Mouse (Mus musculus) gastrocnemius, postnatal 10 days (tissue): ENCODE results near the gene Gipc1. TPM values are rescaled to one million over a fixed set of nuclear protein-coding genes. Genes with fewer than 3 reads are reported as not detected.
A peak's percentile ranks its signal among the peaks of the same experiment; 100 is the strongest.

Source experiments
- DNase-seq: peaks from one replicate; pipeline ENCODE4 v3.0.0; 2021; ENCODE audit warnings: mixed read lengths
- total RNA-seq, 2 experiments: library from RNA; stranded (reverse); gene quantifications; 2 replicates each; pipeline ENCODE4 v1.2.3; 2021

Gipc1 gene
- total RNA-seq, 2 experiments from 2014 or later: 28.0 to 34.5 TPM

DNA sequence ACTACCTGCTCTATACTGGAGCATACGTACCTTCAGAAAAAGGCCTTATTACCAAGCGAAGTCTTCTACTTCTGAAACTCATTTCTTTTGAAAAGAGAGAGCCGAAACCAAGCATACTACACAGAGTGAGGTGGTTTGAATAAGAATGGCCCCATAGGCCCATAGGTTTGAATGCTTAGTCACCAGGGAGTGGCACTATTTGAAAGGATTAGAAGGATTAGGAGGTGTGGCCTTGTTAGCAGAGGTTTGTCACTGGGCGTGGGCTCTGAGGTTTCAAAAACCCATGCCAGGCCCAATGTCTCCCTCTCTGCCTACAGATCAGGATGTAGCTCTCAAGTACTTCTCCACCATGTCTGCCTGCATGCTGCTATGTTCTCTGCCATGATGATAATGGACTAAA, 4.4 kb upstream of the Gipc1 start:
- DNase-seq: no peak

DNA sequence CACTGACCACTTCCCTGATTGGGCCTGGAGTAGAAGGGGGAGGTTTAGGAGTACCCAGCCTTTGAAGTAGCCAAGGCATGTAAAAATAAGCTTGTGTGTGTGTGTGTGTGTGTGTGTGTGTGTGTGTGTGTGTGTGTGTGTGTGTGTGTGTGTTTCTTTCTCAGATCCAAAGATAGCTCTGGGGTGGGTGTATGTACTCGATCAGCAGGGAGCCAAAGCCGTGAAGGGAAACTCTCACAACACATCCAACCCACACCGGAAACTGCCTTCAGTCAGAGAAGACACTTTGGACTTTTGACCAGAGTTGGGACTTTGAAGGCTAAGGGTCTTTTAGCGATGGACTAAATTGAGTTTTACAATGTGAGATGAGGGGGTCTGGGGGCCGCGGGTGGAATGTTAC, 2.8 kb upstream of the Gipc1 start:
- DNase-seq: no peak

DNA sequence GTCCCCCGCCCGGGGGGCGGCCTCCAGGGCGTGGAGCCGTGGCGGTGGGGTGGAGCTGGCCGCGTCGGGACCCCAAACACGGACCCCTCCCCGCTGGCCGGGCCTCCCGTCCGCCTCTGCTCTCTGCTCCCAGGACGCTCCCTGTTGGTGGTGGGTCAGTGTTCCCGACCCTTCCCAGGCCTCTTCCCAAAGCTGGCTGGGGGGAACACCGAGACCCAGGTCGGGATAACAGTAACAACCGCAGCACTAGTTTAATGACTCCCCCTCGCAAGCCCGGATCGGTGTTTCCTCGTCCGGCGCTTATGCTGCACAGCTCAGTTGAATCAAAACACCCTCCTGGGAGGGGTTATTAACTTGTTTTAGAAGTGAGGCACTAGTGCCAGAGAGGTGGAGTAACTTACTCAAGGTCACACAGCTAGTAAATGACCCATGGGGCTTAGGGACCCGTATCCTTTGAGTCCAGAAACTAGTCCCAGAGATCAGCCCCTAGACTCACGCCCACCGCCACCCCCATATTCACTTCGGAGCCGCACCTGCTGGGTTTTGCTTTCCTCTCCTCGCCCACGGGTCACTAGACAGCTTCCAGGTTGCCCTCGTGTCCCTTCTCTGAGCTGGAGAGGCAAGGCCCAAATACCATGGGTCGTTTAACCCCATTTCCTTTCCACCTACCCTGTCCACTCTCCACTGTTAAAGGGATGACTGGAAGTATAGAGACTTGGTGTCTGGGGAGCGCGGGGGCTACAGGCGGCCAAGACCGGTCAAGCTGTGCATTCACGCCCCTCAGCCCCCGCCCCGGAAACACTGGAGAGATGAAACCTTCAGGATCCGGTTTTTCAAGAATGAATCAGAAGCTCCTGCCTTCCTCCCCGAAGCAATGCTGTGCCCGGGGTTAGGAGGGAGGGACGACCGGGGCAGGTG, 526 bp downstream of the Gipc1 start:
- DNase-seq: peak; percentile 8

GRCm38 (mm10) chr8:83653662-83654017, 1.2 kb downstream of the Gipc1 start:
- DNase-seq: no peak

DNA sequence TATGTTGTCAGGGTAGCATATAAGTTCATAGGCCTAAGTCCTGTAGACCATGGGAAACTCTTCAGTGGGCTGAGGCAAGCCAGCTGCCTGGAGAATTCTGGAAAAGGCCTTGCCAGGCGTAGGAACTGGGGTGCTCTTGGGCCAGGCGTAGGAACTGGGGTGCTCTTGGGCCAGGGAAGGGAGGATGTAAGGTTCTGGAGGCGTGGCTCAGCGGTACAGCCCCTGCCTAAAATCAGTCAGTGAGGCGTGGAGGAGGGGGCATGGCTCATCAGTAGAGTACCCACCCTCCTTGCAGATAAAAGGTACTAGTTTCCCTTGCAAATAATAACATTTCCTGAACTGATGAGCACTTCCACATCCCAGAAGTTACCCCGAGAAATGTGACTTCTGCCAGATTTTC, 2.2 kb downstream of the Gipc1 start:
- DNase-seq: no peak

GRCm38 (mm10) chr8:83656043-83656442, 3.6 kb downstream of the Gipc1 start:
- no peak for DNase-seq

DNA sequence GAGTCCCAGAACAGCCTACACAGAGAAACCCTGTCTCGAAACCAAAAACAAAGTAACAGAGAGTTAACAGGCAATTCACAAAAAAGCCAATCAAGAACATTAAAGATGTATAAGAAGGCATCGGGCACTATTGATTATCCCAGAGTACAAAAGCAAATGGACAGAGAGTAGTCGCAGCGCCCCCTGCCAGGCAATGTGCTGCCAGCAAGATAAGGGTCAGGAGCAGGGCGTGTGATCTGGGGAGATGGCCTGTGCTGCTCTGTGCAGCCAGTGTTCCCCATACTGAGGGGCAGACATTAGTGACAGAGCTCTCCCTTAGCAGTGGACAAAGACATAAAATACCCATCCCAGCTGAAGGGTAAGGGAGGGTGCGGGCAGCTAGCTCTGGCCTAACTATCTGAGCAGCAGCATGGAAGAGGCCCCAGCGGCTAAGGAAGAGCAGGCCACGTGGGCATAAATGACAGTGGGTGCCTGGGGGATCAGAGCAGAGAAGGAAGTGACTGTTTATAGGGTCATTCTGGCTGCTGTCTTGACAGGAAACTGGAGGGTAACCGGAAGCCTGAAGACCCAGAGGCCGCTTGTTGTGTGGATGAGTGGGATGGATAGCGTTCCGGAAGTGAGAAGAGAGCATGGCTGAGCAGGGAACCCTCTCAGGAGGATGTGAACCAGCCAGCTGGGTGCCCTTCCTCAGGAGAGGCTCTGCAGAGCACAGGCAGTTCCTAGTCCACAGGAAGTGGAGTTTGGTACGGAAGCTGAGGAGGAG, 4.2 kb downstream of the Gipc1 start:
- no peak for DNase-seq

DNA sequence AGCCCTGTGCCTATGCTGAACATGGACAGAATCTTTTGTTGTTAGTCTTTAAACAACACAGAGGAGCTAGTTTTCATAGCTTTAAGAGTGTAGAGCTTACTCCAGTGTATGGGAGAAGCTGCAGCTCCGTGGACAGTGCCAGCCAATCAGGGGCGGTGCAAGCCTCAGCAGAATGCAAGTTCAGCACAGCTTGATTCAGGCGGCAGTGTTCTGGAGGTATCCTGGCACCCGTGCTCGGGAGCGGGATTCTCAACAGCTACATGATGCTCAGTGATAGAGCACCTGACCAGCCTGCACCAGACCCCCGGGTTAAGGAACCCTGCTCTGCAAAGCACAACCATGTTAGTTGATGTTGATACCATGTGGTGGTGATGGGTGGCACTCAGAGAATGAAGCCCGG, 8.1 kb downstream of the Gipc1 start:
- DNase-seq: no peak

GRCm38 (mm10) chr8:83660995-83661680, 8.7 kb downstream of the Gipc1 start:
- peak; percentile 32 for DNase-seq

DNA sequence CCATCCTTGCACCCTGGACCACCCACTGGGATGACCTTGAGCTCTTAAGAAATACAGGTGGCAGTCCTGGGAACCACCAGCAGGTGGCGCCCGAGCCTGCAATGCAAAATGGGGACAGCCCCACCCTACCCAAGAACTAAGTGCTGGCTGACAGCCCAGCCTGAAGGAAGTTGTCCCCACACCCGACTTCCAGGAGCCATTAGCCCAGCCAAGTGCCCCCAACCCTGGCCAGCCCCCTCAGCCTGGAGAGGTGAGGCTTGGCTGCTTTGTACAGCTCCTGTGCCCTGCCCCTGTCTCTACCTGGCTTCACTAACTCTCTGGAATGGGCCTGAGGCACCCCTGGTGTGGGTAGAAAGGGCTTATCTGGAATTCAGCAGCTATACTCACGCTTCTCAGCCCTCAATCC, 9.9 kb downstream of the Gipc1 start:
- DNase-seq: peak; percentile 95

DNA sequence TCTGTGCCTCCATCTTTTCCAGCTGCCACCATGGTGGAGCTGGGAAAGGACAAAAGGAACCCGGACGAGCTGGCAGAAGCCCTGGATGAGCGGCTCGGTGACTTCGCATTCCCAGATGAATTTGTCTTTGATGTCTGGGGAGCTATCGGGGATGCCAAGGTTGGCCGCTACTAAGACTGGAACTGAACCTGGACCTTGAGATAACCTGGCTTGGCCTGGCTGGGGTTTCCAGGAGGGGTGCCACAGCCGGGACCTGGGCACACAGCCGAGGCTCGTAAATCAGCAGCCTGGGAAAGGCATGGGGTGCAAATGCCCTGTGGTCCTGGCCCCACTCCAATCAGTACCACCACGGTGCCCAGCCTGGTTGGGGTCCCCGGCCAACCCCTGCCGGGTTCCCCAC, 11.6 kb downstream of the Gipc1 start:
- no peak for DNase-seq

- DNase-seq: peak; percentile 45
These were observed 12.6 kb downstream of the Gipc1 start for GRCm38 (mm10) chr8:83664931-83665625.

DNA sequence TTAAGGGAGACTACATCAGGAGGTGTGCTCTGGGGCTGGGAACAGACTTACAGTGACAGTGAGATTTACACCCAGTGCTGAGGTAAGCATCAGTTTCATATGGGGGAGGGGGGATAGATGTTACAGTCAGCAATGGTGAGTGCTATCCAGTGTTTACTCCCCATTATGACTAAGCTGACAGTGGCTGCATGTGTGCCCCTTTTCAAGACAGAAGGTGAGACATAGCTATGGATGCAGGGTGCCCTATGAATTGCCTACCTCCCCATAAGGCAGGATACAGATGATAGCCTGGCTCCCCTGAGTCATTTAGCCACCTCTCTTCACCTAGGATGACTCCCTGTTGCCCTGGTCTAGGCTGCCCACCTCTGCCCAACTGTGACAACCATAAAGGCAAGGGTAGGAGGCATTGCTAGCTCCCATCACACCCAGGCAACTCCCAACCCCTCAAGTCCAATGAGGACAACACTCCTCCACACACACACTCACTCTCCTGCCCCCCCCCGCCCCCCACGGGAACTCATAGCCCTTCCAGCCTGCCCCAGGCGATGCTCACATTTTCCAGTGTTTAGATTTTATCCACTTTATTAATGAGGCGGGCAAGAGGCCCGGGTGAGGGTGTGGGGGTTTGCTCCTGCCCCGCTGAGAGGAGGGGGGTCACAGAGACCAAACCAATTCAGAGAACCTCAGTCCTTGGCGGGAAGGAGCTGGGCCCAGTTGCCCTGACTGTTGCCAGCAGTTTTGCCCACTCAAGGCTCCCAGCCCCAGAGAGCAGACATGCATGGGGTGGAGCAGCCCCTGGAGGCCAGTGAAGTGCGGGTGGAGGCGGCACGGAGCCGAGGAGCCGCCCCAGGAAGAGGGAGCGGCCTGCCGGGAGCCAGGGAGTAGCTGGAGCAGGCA, 13.7 kb downstream of the Gipc1 start, which contains the start of gene Ptger1:
TSS of gene Ptger1 (plus strand) at position 710 of the 897 bp plus-strand sequence.
- peak; percentile 51 for DNase-seq

DNA sequence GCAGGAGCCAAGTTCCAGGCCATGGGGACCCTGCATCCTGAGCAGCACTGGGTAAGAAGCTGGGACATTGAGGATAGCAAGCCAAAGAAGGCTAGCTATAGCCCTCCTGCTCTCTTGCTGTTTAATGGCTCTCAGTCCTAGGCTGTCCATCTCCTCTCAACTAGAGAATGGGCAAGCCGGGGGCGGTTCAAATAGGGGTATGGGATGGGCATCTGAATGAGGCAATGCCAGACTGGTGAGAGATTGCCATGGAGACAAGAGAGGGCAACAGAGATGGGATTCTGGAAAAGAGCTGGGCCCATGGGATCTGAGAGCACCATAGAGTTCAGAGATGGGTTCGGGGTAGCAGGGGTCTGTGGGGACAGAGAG, 14.4 kb downstream of the Gipc1 start:
- no peak for DNase-seq

GRCm38 (mm10) chr8:83667526-83667925, 15.0 kb downstream of the Gipc1 start:
- DNase-seq: no peak

DNA sequence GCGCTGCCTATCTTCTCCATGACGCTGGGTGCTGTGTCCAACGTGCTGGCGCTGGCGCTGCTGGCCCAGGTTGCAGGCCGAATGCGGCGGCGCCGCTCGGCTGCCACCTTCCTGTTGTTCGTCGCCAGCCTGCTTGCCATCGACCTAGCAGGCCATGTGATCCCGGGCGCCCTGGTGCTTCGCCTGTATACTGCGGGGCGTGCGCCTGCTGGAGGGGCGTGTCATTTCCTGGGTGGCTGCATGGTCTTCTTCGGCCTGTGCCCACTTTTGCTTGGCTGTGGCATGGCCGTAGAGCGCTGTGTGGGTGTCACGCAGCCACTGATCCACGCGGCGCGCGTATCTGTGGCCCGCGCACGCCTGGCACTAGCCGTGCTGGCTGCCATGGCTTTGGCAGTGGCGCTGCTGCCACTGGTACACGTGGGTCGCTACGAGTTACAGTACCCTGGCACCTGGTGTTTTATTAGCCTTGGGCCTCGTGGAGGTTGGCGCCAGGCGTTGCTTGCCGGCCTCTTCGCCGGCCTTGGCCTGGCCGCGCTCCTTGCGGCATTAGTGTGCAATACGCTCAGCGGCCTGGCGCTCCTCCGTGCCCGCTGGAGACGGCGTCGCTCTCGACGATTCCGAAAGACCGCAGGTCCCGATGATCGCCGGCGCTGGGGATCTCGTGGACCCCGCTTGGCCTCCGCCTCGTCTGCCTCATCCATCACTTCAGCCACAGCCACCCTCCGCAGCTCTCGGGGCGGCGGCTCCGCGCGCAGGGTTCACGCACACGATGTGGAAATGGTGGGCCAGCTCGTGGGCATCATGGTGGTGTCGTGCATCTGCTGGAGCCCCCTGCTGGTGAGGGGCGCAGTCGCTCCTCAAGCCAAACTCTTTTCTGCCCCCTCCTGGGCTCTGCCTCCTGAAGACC, 15.8 kb downstream of the Gipc1 start:
- peak; percentile 64 for DNase-seq

GRCm38 (mm10) chr8:83669013-83669412, 16.5 kb downstream of the Gipc1 start:
- DNase-seq: no peak

GRCm38 (mm10) chr8:83672936-83673335, 20.5 kb downstream of the Gipc1 start:
- no peak for DNase-seq

DNA sequence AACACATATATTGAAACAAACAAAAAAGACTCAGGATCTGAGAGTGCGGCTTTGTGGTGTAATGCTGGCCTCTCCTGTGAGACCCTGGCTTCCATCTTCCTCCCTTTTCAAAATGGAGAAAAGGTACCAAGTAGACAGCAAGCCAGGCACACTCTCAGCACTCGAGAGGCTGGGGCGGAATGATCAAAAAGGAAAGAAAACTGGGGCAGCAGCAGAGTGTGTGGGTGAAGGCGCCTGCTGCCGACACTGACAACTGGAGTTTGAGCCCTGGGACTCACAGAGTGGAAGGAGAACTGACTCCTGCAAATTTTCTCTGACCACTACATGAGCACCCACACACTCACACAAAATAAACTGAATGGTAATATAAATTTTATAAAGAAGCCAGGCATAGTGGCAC, 22.0 kb downstream of the Gipc1 start:
- no peak for DNase-seq

GRCm38 (mm10) chr8:83679866-83680265, 27.4 kb downstream of the Gipc1 start:
- no peak for DNase-seq
